Mouse (Mus musculus) heart, postnatal 4 days (tissue): ENCODE results near the gene Spcs3. TPM values are rescaled to one million over a fixed set of nuclear protein-coding genes. Genes with fewer than 3 reads are reported as not detected.
A peak's percentile ranks its signal among the peaks of the same experiment; 100 is the strongest.

Experiments used
- DNase-seq: peaks from one replicate; pipeline ENCODE4 v3.0.0; 2021
- total RNA-seq, 2 experiments: library from RNA; stranded (reverse); gene quantifications; 2 replicates each; pipeline ENCODE4 v1.2.3; 2021

Spcs3 gene
- total RNA-seq, 2 experiments from 2014 or later = 38.0 to 39.8 TPM

- DNase-seq = peak; percentile 83
Measured at GRCm38 (mm10) chr8:54507428-54508095, 22.2 kb downstream of the Spcs3 start.

GRCm38 (mm10) chr8:54505060-54505459, 24.7 kb downstream of the Spcs3 start:
- no peak for DNase-seq

- no peak for DNase-seq
Measured at GRCm38 (mm10) chr8:54503104-54503503, 26.7 kb downstream of the Spcs3 start.

- DNase-seq = no peak
Measured at GRCm38 (mm10) chr8:54493915-54494314, 35.9 kb downstream of the Spcs3 start.

GRCm38 (mm10) chr8:54493110-54493509, 36.7 kb downstream of the Spcs3 start:
- peak; percentile 66 for DNase-seq

- no peak for DNase-seq
Measured at GRCm38 (mm10) chr8:54491934-54492333, 37.9 kb downstream of the Spcs3 start.

GRCm38 (mm10) chr8:54491057-54491690, 38.6 kb downstream of the Spcs3 start:
- DNase-seq = peak; percentile 58

GRCm38 (mm10) chr8:54488437-54488836, 41.4 kb downstream of the Spcs3 start:
- DNase-seq = no peak

- no peak for DNase-seq
Measured at GRCm38 (mm10) chr8:54486555-54487273, 43.1 kb downstream of the Spcs3 start.

Other genes with a start within 250 kb of the Spcs3 start
- 1 to 10 TPM; 3.7 to 4.7 TPM for gene Asb5, start 418 bp downstream of the Spcs3 start, total RNA-seq
- under 1 TPM in 1 of 2 experiments, not detected in 1; 0.33 TPM for gene Spata4, start 70.8 kb upstream of the Spcs3 start, total RNA-seq